Mouse (Mus musculus): ENCODE measurements around the gene Rcvrn.
A peak's percentile ranks its signal among the peaks of the same experiment; 100 is the strongest.

The Rcvrn gene

GRCm38 (mm10) chr11:67672140-67672539 is 23.0 kb upstream of the Rcvrn start:
- peak; percentile 91 for DNase-seq

GRCm38 (mm10) chr11:67675562-67676540 is 19.3 kb upstream of the Rcvrn start:
- peak; percentile 95 for DNase-seq

GRCm38 (mm10) chr11:67679300-67679699 is 15.8 kb upstream of the Rcvrn start:
- DNase-seq = no peak

GRCm38 (mm10) chr11:67679930-67680329 is 15.2 kb upstream of the Rcvrn start:
- no peak for DNase-seq

- no peak for DNase-seq
Measured at GRCm38 (mm10) chr11:67681871-67682270, 13.3 kb upstream of the Rcvrn start.

- DNase-seq = no peak
Measured at GRCm38 (mm10) chr11:67686109-67686508, 9.0 kb upstream of the Rcvrn start.

- DNase-seq = no peak
Measured at GRCm38 (mm10) chr11:67712976-67713375, 17.9 kb downstream of the Rcvrn start.

- DNase-seq = no peak
Measured at GRCm38 (mm10) chr11:67715382-67715781, 20.3 kb downstream of the Rcvrn start.

- DNase-seq = peak; percentile 80
Measured at GRCm38 (mm10) chr11:67721485-67721884, 26.4 kb downstream of the Rcvrn start.

- peak; percentile 72 for DNase-seq
Measured at GRCm38 (mm10) chr11:67722399-67723156, 27.5 kb downstream of the Rcvrn start.

GRCm38 (mm10) chr11:67723231-67724013 is 28.3 kb downstream of the Rcvrn start:
- peak; percentile 81 for DNase-seq

- peak; percentile 72 for DNase-seq
Measured at GRCm38 (mm10) chr11:67727095-67727494, 32.0 kb downstream of the Rcvrn start.

- DNase-seq = peak; percentile 70
Measured at GRCm38 (mm10) chr11:67728726-67729125, 33.6 kb downstream of the Rcvrn start.

- DNase-seq = peak; percentile 52
Measured at GRCm38 (mm10) chr11:67731056-67731455, 35.9 kb downstream of the Rcvrn start.

GRCm38 (mm10) chr11:67733726-67734125 is 38.6 kb downstream of the Rcvrn start:
- no peak for DNase-seq

- no peak for DNase-seq
Measured at GRCm38 (mm10) chr11:67734597-67734996, 39.5 kb downstream of the Rcvrn start.

GRCm38 (mm10) chr11:67738345-67738744 is 43.2 kb downstream of the Rcvrn start:
- DNase-seq = no peak

GRCm38 (mm10) chr11:67738846-67739490 is 43.8 kb downstream of the Rcvrn start:
- no peak for DNase-seq

GRCm38 (mm10) chr11:67741569-67741968 is 46.4 kb downstream of the Rcvrn start:
- no peak for DNase-seq

Measured in heart, adult 11 months (tissue).